Mouse (Mus musculus): Measurements from ENCODE around the gene Glis2. TPM values are rescaled to one million over a fixed set of nuclear protein-coding genes. Genes with fewer than 3 reads are reported as not detected.
A peak's percentile ranks its signal among the peaks of the same experiment; 100 is the strongest.

Glis2 gene
- polyA plus RNA-seq, 1 experiment from 2014 or later: 13.2 TPM

GRCm38 (mm10) chr16:4555555-4555954 is 39.0 kb upstream of the Glis2 start:
- H3K9ac ChIP-seq (replicated peaks; ENCODE audit: low read depth, low read length): no peak overlapping the region
- 97% methylated on average over 1 of the region's 1 CpGs for WGBS
- H3K27me3 ChIP-seq (ENCODE audit: control insufficient read depth, insufficient read depth, low read length): no peaks in the 10 kb centered on the region
- H3K27ac ChIP-seq (ENCODE audit: low read depth, low read length): no peak overlapping the region
- no peak for ATAC-seq (ENCODE audit: low read depth)
- peaks cover 12% of the 10 kb centered on the region for H3K4me1 ChIP-seq (ENCODE audit: control insufficient read depth, insufficient read depth, low read length)
- H3K4me3 ChIP-seq (ENCODE audit: low read depth, low read length): no peak overlapping the region
- H3K36me3 ChIP-seq (ENCODE audit: control insufficient read depth, insufficient read depth, low read length): peaks cover 5% of the 10 kb centered on the region; the same call in 1 of the 2 replicates
- no peak overlapping the region for H3K4me2 ChIP-seq (ENCODE audit: low read depth, low read length)
- no peaks in the 10 kb centered on the region for H3K9me3 ChIP-seq (ENCODE audit: control insufficient read depth, low read length)

DNA sequence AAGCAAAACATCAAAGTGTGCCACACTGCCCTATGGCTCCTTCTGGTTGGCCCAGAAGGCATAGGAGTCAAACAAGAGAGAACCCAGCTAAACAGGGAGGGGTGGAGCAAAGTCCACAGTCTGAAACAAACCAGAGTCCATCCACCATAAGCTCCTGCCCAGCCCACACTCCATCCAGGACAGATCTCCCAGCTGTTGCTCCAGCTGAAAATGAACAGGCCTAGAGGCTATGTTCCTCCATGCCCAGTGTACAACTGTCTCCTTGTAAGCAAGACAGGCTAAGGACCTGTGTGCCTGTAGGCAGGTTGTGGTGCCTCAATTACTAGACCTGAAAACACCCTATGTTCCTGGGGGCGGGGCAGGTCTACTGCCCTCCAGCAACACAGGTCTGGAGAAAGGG is 37.4 kb upstream of the Glis2 start:
- Histone ChIP-seq H3K9me3 (ENCODE audit: control insufficient read depth, low read length) (no peaks in the 10 kb centered on the region), H3K4me3 (ENCODE audit: low read depth, low read length) (no peak overlapping the region; the same call in 1 of the 2 replicates), H3K27me3 (ENCODE audit: control insufficient read depth, insufficient read depth, low read length) (no peaks in the 10 kb centered on the region), H3K4me1 (ENCODE audit: control insufficient read depth, insufficient read depth, low read length) (peaks cover 12% of the 10 kb centered on the region), H3K36me3 (ENCODE audit: control insufficient read depth, insufficient read depth, low read length) (no peaks in the 10 kb centered on the region), H3K27ac (ENCODE audit: low read depth, low read length) (no peak overlapping the region), H3K4me2 (ENCODE audit: low read depth, low read length) (peak overlapping the region; percentile 85), H3K9ac (replicated peaks; ENCODE audit: low read depth, low read length) (peak overlapping the region; percentile 37)
- WGBS: 81% methylated on average over 1 of the region's 1 CpGs
- ATAC-seq (ENCODE audit: low read depth): no peak

DNA sequence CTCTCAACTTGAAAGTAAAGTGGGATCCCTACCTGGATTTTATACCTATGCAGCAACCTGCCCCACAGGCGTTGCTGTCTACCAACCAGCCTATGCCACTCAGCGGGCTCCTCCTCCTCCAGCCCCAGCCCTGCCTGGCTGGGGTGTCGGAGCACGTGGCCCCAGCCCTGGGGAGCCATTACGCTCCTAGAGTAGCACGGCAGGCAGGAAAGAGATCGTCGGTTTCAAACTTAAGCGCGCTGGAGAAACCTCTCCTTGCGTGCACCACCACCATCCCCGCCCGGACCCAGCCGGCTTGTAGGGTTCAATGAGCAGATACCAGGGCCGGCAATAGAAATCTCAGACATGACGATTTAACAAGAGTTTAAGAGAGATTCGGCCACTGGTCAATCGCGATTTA is 36.6 kb upstream of the Glis2 start:
- Histone ChIP-seq H3K4me2 (ENCODE audit: low read depth, low read length) (peak overlapping the region; percentile 85), H3K9me3 (ENCODE audit: control insufficient read depth, low read length) (no peaks in the 10 kb centered on the region), H3K4me3 (ENCODE audit: low read depth, low read length) (peak overlapping the region; percentile 80), H3K36me3 (ENCODE audit: control insufficient read depth, insufficient read depth, low read length) (no peaks in the 10 kb centered on the region), H3K27ac (ENCODE audit: low read depth, low read length) (peak overlapping the region; percentile 90), H3K9ac (replicated peaks; ENCODE audit: low read depth, low read length) (peak overlapping the region; percentile 74), H3K4me1 (ENCODE audit: control insufficient read depth, insufficient read depth, low read length) (peaks cover 12% of the 10 kb centered on the region), H3K27me3 (ENCODE audit: control insufficient read depth, insufficient read depth, low read length) (no peaks in the 10 kb centered on the region)
- under 1% methylated on average over 19 of the region's 19 CpGs for WGBS
- peak; percentile 55 for ATAC-seq (ENCODE audit: low read depth)

DNA sequence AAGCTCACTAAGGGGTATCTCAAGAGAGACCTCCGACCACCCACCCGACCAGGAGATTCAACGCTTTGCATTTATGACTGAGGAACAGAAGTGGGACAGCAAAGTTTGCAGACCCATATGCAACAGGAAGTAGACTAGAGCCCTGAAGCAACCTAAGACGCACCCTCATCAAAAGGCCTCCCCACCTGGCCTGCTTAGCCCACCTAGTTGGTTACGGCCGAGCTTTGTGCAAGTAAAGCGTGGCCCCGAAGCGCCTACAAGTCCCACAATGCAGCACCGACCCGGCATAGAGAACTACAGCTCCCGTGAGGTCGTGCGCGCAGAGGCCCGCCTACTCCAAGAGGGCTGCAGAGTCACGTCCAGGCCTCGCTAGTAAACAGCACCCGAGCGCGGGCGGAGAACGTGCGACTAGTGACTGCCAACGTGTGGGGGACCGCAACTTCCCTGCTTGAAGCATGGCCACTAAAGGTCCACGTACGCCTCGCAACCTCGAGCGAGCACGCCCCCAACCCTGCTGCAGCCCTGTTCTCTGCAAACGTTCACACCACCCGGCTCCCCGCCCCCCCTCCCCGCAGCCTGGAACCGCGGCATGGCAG is 36.0 kb upstream of the Glis2 start:
- Histone ChIP-seq H3K9ac (replicated peaks; ENCODE audit: low read depth, low read length) (peak overlapping the region; percentile 74), H3K9me3 (ENCODE audit: control insufficient read depth, low read length) (no peaks in the 10 kb centered on the region), H3K36me3 (ENCODE audit: control insufficient read depth, insufficient read depth, low read length) (no peaks in the 10 kb centered on the region), H3K27me3 (ENCODE audit: control insufficient read depth, insufficient read depth, low read length) (no peaks in the 10 kb centered on the region), H3K4me1 (ENCODE audit: control insufficient read depth, insufficient read depth, low read length) (peaks cover 12% of the 10 kb centered on the region), H3K27ac (ENCODE audit: low read depth, low read length) (peak overlapping the region; percentile 90), H3K4me2 (ENCODE audit: low read depth, low read length) (peak overlapping the region; percentile 85), H3K4me3 (ENCODE audit: low read depth, low read length) (peak overlapping the region; percentile 80)
- WGBS: under 1% methylated on average over 38 of the region's 38 CpGs
- ATAC-seq (ENCODE audit: low read depth): peak; percentile 94

DNA sequence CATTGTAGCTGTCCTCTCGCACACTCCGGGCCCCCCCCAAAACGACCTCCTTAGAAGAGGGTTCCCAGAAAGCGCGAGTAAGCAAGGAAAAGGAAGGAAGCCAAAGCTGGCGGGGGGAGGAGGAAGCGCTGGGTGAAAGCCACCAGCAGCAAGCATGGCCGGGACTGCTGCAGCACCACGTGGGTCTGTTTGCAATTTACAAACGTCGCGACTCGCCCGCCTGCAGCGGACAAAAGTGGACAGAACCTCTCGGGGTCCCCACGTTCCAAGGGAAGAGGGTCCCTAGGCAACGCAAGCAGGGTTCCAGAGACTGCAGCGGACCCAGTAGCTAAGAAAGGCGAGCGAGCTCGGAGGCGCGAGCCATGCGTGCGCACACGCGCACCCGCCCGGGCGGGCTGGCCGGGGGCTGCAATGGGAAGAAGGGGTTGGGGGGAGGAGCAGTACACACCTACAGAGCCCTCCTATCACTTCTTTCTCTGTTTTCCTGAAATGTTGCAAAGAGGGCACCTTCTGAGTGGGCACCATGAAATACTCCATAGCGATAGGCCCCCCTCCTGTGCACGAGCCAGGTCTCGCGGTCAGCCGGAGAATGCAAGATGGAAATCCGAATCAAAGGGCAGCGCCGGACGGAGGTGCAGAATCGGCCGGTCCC is 35.4 kb upstream of the Glis2 start:
- Histone ChIP-seq H3K27ac (ENCODE audit: low read depth, low read length) (peak overlapping the region; percentile 90), H3K4me1 (ENCODE audit: control insufficient read depth, insufficient read depth, low read length) (peaks cover 12% of the 10 kb centered on the region), H3K9me3 (ENCODE audit: control insufficient read depth, low read length) (no peaks in the 10 kb centered on the region), H3K4me3 (ENCODE audit: low read depth, low read length) (peak overlapping the region; percentile 80), H3K27me3 (ENCODE audit: control insufficient read depth, insufficient read depth, low read length) (no peaks in the 10 kb centered on the region), H3K9ac (replicated peaks; ENCODE audit: low read depth, low read length) (peak overlapping the region; percentile 74), H3K36me3 (ENCODE audit: control insufficient read depth, insufficient read depth, low read length) (no peaks in the 10 kb centered on the region), H3K4me2 (ENCODE audit: low read depth, low read length) (peak overlapping the region; percentile 85)
- peak; percentile 55 for ATAC-seq (ENCODE audit: low read depth)
- 0% methylated on average over 43 of the region's 43 CpGs for WGBS

DNA sequence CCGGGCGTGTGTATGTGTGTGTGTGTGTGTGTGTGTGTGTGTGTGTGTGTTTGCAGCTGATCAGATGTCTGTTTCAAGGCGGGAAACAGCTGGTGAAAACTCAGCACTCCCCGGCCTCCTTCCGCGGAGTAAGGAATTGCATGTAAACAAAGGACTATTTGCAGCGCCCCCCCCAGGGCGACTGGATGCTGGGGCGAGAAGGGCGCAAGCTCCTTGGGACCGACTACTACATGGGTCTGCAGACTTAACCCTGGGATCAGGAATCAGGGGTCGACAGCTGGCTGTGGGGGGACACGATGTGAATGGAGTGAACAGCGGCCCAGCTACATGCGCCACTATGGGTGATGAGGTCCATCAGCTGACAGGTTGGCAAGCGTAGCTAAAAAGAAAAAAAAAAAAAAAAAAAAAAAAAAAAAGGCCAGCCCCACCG is 34.8 kb upstream of the Glis2 start, which contains the start of gene Tfap4:
Gene Tfap4 (minus strand): TSS at position 140 of the 430 bp plus-strand sequence.
- Histone ChIP-seq H3K9ac (replicated peaks; ENCODE audit: low read depth, low read length) (peak within 1 kb of the TSS; percentile 74), H3K4me3 (ENCODE audit: low read depth, low read length) (peak within 1 kb of the TSS; percentile 80), H3K27me3 (ENCODE audit: control insufficient read depth, insufficient read depth, low read length) (no peaks in the 10 kb centered on the region), H3K4me2 (ENCODE audit: low read depth, low read length) (peak within 1 kb of the TSS; percentile 85), H3K9me3 (ENCODE audit: control insufficient read depth, low read length) (no peaks in the 10 kb centered on the region), H3K4me1 (ENCODE audit: control insufficient read depth, insufficient read depth, low read length) (peaks cover 12% of the 10 kb centered on the region), H3K36me3 (ENCODE audit: control insufficient read depth, insufficient read depth, low read length) (no peaks in the 10 kb centered on the region), H3K27ac (ENCODE audit: low read depth, low read length) (peak within 1 kb of the TSS; percentile 90)
- WGBS: 0% methylated on average over 15 of the region's 17 CpGs
- peak; percentile 28 for ATAC-seq (ENCODE audit: low read depth)

DNA sequence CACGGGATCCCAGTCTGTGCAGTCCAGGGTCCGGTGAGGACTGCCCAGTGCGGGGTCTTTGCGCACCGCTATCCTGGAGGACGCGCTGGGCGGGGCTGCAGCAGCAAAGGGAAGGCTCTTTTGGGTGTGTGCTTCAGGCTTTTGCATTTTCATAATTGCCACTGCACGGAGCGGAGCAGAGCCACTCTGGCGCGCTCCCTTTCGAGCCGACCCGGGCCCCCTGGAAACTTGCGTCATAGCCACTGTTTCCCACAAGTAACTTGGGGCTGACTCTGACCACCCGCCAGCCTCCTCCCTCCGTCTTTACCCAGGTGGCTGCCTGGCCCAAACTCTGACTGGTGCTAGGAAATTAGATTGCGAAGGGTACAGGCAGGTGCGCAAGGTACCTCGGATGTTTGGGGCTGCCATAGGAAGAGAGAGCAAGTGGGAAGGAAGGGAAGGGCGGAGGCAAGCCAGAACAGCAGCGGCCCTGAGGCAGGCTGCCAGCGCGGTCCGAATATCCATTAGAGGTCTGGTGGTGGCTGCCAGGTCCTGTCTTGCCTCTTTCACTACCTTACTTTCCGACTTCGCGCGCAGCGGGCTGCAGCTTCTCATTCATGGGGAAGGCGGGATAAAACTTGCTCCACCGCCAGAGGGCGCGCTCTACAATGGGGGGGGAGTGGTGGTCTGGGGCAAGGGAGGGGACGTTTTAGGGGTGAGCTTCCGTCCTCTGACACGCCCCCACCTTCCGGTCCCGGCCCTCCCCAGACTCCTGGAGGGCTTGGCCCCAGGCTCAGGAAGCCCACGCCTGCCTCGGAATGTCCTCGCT is 34.2 kb upstream of the Glis2 start:
- peak; percentile 16 for ATAC-seq (ENCODE audit: low read depth)
- peak overlapping the region; percentile 80 for H3K4me3 ChIP-seq (ENCODE audit: low read depth, low read length)
- no peaks in the 10 kb centered on the region for H3K9me3 ChIP-seq (ENCODE audit: control insufficient read depth, low read length)
- H3K9ac ChIP-seq (replicated peaks; ENCODE audit: low read depth, low read length): peak overlapping the region; percentile 74
- peak overlapping the region; percentile 85 for H3K4me2 ChIP-seq (ENCODE audit: low read depth, low read length)
- peaks cover 12% of the 10 kb centered on the region for H3K4me1 ChIP-seq (ENCODE audit: control insufficient read depth, insufficient read depth, low read length)
- no peaks in the 10 kb centered on the region for H3K27me3 ChIP-seq (ENCODE audit: control insufficient read depth, insufficient read depth, low read length)
- no peaks in the 10 kb centered on the region for H3K36me3 ChIP-seq (ENCODE audit: control insufficient read depth, insufficient read depth, low read length)
- WGBS: under 1% methylated on average over 42 of the region's 43 CpGs
- peak overlapping the region; percentile 90 for H3K27ac ChIP-seq (ENCODE audit: low read depth, low read length)

DNA sequence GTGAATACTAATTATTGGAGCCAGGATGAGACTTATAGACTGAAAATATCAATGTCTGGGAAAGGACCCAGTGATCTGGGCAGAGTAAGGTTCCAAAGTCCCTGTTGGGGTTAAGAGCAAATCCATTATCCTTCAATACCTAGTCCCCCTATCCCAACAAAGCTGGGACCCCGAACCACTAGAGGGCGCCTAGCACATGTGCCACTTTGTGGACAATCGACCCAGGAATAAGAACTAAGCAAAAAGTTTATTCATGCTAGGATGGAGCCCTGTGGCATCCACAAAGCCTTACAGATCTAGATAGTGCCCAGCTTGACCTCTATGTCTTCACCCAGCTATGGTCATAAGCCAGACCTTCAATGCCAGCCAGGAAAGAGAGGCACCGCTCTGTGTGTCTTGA is 26.6 kb upstream of the Glis2 start:
- no peaks in the 10 kb centered on the region for H3K4me1 ChIP-seq (ENCODE audit: control insufficient read depth, insufficient read depth, low read length)
- H3K27me3 ChIP-seq (ENCODE audit: control insufficient read depth, insufficient read depth, low read length): no peaks in the 10 kb centered on the region
- no peaks in the 10 kb centered on the region for H3K36me3 ChIP-seq (ENCODE audit: control insufficient read depth, insufficient read depth, low read length)
- peak; percentile 46; the same call in 1 of the 2 replicates for ATAC-seq (ENCODE audit: low read depth)
- H3K4me2 ChIP-seq (ENCODE audit: low read depth, low read length): no peak overlapping the region
- H3K27ac ChIP-seq (ENCODE audit: low read depth, low read length): no peak overlapping the region
- no peaks in the 10 kb centered on the region for H3K9me3 ChIP-seq (ENCODE audit: control insufficient read depth, low read length)
- H3K4me3 ChIP-seq (ENCODE audit: low read depth, low read length): no peak overlapping the region
- 21% methylated on average over 4 of the region's 4 CpGs for WGBS
- H3K9ac ChIP-seq (replicated peaks; ENCODE audit: low read depth, low read length): no peak overlapping the region
